Mouse (Mus musculus) left cerebral cortex, postnatal 36 days (tissue): ENCODE data around the gene Arhgap33. TPM values are rescaled to one million over a fixed set of nuclear protein-coding genes. Genes with fewer than 3 reads are reported as not detected.

Experiments used
- DNase-seq, 2 experiments: peaks; one replicate each; pipeline ENCODE4 v3.0.0; 2021 to 2022; ENCODE audit warnings: low spot score in 2 of 2, mixed read lengths in 1 of 2
- intact Hi-C: fragments of 180-260 bp; cut with DNase I; formaldehyde crosslinking; loops from one replicate; pipeline ENCODE4 v1.15.1; 2025
- total RNA-seq, 2 experiments: library from RNA; stranded (reverse); gene quantifications; 2 replicates each; pipeline ENCODE4 v1.2.3; 2021

The Arhgap33 gene
- total RNA-seq, 2 experiments from 2014 or later, result 156 to 209 TPM

GRCm38 (mm10) chr7:30553810-30554584 lies 19.1 kb upstream of the Arhgap33 start:
- no peak for DNase-seq
- intact Hi-C loops, result no loop called here

- DNase-seq, result peak in 1 of 2 experiments; percentile 53
- intact Hi-C loops, result no loop called here
Observed at GRCm38 (mm10) chr7:30553021-30553589, 18.2 kb upstream of the Arhgap33 start.

GRCm38 (mm10) chr7:30552102-30553020 lies 17.5 kb upstream of the Arhgap33 start, which contains the start of the genes Hspb6 and Proser3:
Gene Hspb6 (plus strand): TSS chr7:30552178.
Gene Proser3 (minus strand): TSS chr7:30552299.
- DNase-seq, result peak; percentile 94 to 95
- intact Hi-C loops, result no loop called here

- intact Hi-C loops, result no loop called here
- no peak for DNase-seq
Observed at GRCm38 (mm10) chr7:30551445-30552101, 16.7 kb upstream of the Arhgap33 start.

- intact Hi-C loops, result no loop called here
- no peak for DNase-seq
Observed at GRCm38 (mm10) chr7:30550603-30551002, 15.7 kb upstream of the Arhgap33 start.

- intact Hi-C loops, result no loop called here
- DNase-seq, result no peak
Observed at GRCm38 (mm10) chr7:30549880-30550279, 15.0 kb upstream of the Arhgap33 start.

GRCm38 (mm10) chr7:30544327-30544726 lies 9.5 kb upstream of the Arhgap33 start:
- no peak for DNase-seq
- intact Hi-C loops, result no loop called here

GRCm38 (mm10) chr7:30540572-30540971 lies 5.7 kb upstream of the Arhgap33 start:
- no peak for DNase-seq
- intact Hi-C loops, result no loop called here

GRCm38 (mm10) chr7:30533941-30534632 lies 773 bp downstream of the Arhgap33 start:
- DNase-seq, result peak in 1 of 2 experiments; percentile 57

GRCm38 (mm10) chr7:30532931-30533330 lies 1.9 kb downstream of the Arhgap33 start:
- no peak for DNase-seq
- intact Hi-C loops, result loop anchor here (10.0 kb wide), 1 partner anchor 88 kb away; the partner anchor contains the start of gene Aplp1

More at GRCm38 (mm10) chr7:30533941-30534632, 773 bp downstream of the Arhgap33 start:
- intact Hi-C loops, result loop anchor here (10.0 kb wide), 1 partner anchor 89 kb away; the partner anchor contains the start of gene Aplp1

GRCm38 (mm10) chr7:30531291-30531815 lies 3.5 kb downstream of the Arhgap33 start:
- intact Hi-C loops, result loop anchor here (10.0 kb wide), 1 partner anchor 87 kb away; the partner anchor contains the start of gene Aplp1
- peak; percentile 70 to 72 for DNase-seq

- intact Hi-C loops, result no loop called here
- no peak for DNase-seq
Observed at GRCm38 (mm10) chr7:30526981-30527380, 7.9 kb downstream of the Arhgap33 start.

- intact Hi-C loops, result no loop called here
- DNase-seq, result no peak
Observed at GRCm38 (mm10) chr7:30526399-30526798, 8.5 kb downstream of the Arhgap33 start.

- intact Hi-C loops, result no loop called here
- DNase-seq, result no peak
Observed at GRCm38 (mm10) chr7:30525954-30526353, 8.9 kb downstream of the Arhgap33 start.

GRCm38 (mm10) chr7:30524487-30524886 lies 10.4 kb downstream of the Arhgap33 start:
- intact Hi-C loops, result no loop called here
- no peak for DNase-seq

- intact Hi-C loops, result no loop called here
- DNase-seq, result no peak
Observed at GRCm38 (mm10) chr7:30522871-30523270, 12.0 kb downstream of the Arhgap33 start.

GRCm38 (mm10) chr7:30520856-30521255 lies 14.0 kb downstream of the Arhgap33 start:
- no peak for DNase-seq
- intact Hi-C loops, result no loop called here

GRCm38 (mm10) chr7:30520396-30520795 lies 14.5 kb downstream of the Arhgap33 start:
- no peak for DNase-seq
- intact Hi-C loops, result no loop called here
